Mouse (Mus musculus): ENCODE results near the gene Larp1. TPM values are rescaled to one million over a fixed set of nuclear protein-coding genes. Genes with fewer than 3 reads are reported as not detected.

The Larp1 gene
- total and polyA plus RNA-seq, 3 experiments = 73.9 to 2,325 (median 201) TPM

DNA sequence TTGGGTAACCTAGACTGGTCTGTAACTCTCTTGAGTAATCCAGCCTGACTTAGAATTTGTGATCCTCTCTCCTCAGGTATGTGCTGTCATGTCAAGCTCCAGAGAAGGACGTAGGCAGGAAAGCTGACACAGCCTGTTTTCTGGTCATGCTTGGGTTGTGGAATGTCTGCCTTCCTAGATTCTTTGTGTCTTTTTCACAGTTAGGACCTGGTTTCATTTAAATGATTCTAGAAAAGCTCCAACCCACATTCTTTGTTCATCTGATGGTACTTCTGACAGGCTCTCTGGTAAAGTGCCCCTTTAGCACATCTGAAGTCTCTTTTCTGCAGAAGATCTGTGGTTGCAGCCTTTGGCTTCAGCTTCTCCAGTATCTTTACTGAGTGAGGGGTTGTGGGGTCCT, 15.4 kb downstream of the Larp1 start:
- H3K27ac ChIP-seq (ENCODE audit: control insufficient read depth, low read depth, low read length) = peak overlapping the region; percentile 7; the same call in 1 of the 2 replicates
- H3K79me2 ChIP-seq (ENCODE audit: control insufficient read depth, insufficient read depth, low read length, poor library complexity) = peaks cover 92% of the 10 kb centered on the region
- TF ChIP-seq RCOR1 (IDR thresholded peaks at IDR 0.05; ENCODE audit: low read depth, low read length) (no peak), ZKSCAN1 (IDR thresholded peaks at IDR 0.05; ENCODE audit: low read depth, low read length) (no peak), TBP (IDR thresholded peaks at IDR 0.05; ENCODE audit: low read depth, low read length) (no peak), ZNF384 (IDR thresholded peaks at IDR 0.05; ENCODE audit: low read depth, low read length) (no peak), POLR2AphosphoS2 (IDR thresholded peaks at IDR 0.05; ENCODE audit: low read length) (no peak), UBTF (IDR thresholded peaks at IDR 0.05; ENCODE audit: borderline replicate concordance, insufficient read depth, low read depth, low read length) (no peak)
- peaks cover 26 to 32% of the 10 kb centered on the region in 2 experiments for H3K36me3 ChIP-seq (ENCODE audit: control insufficient read depth in 1 of 2, insufficient read depth in 2 of 2, low read length in 2 of 2)
- H3K4me1 ChIP-seq (ENCODE audit: control insufficient read depth in 1 of 2, insufficient read depth in 2 of 2, low read length in 2 of 2) = peaks cover 20 to 27% of the 10 kb centered on the region in 2 experiments
- DNase-seq (ENCODE audit: low read depth, low spot score) = no peak
- H3K9me3 ChIP-seq (replicated peaks; ENCODE audit: insufficient read depth, low read length) = no peaks in the 10 kb centered on the region
- H3K27me3 ChIP-seq (ENCODE audit: control insufficient read depth in 1 of 2, insufficient read depth in 2 of 2, low read length in 2 of 2) = no peaks in the 10 kb centered on the region
- H3K4me3 ChIP-seq (ENCODE audit: control insufficient read depth in 1 of 2, insufficient read depth in 1 of 2, low read depth in 2 of 2, low read length in 2 of 2) = no peak overlapping the region
- no peak overlapping the region for H3K9ac ChIP-seq (ENCODE audit: control insufficient read depth, low read depth, low read length, poor library complexity, severe bottlenecking)

DNA sequence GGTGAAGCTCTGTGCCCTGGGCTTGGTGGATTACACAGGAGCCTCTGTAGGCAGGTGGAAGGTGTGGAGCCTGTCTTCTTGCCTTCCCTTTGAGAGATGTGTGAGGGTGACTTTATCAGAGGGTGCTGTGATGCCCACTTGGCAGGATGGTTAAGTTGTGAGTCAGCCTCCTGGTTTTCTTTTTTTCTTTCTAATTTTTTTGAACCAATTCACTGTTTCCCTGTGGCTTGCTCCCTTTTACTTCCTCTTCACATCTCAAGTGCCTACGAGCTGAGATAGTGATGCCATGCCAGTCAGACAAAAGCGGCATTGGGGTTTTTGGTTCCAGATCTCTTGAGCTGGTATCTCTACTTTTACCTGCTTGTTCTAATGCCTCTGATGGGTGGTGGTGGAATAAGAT, 15.8 kb downstream of the Larp1 start:
- peaks cover 24 to 34% of the 10 kb centered on the region in 2 experiments for H3K36me3 ChIP-seq (ENCODE audit: control insufficient read depth in 1 of 2, insufficient read depth in 2 of 2, low read length in 2 of 2)
- peaks cover 20 to 27% of the 10 kb centered on the region in 2 experiments for H3K4me1 ChIP-seq (ENCODE audit: control insufficient read depth in 1 of 2, insufficient read depth in 2 of 2, low read length in 2 of 2)
- DNase-seq (ENCODE audit: low read depth, low spot score) = peak; percentile 64
- no peak overlapping the region for H3K9ac ChIP-seq (ENCODE audit: control insufficient read depth, low read depth, low read length, poor library complexity, severe bottlenecking)
- no peak overlapping the region for H3K4me3 ChIP-seq (ENCODE audit: control insufficient read depth in 1 of 2, insufficient read depth in 1 of 2, low read depth in 2 of 2, low read length in 2 of 2)
- H3K27ac ChIP-seq (ENCODE audit: control insufficient read depth, low read depth, low read length) = peak overlapping the region; percentile 7; the same call in 1 of the 2 replicates
- no peak for TF ChIP-seq TAL1 (IDR thresholded peaks at IDR 0.05; ENCODE audit: low read length)
- TF ChIP-seq MEF2A (IDR thresholded peaks at IDR 0.05; ENCODE audit: extremely low read depth, insufficient replicate concordance, low read depth, low read length, poor library complexity, severe bottlenecking) = no peak
- peak; percentile 13; the same call in 1 of the 2 replicates for TF ChIP-seq SIN3A (IDR thresholded peaks at IDR 0.05; ENCODE audit: low read length)
- TF ChIP-seq GATA1 (IDR thresholded peaks at IDR 0.05; ENCODE audit: low read depth, low read length) = 0 out of 2 replicates have a peak, but pooled peaks have one; percentile 4
- TF ChIP-seq JUND (IDR thresholded peaks at IDR 0.05; ENCODE audit: low read depth, low read length) = no peak
- peaks cover 92% of the 10 kb centered on the region for H3K79me2 ChIP-seq (ENCODE audit: control insufficient read depth, insufficient read depth, low read length, poor library complexity)
- H3K9me3 ChIP-seq (replicated peaks; ENCODE audit: insufficient read depth, low read length) = no peaks in the 10 kb centered on the region
- H3K27me3 ChIP-seq (ENCODE audit: control insufficient read depth in 1 of 2, insufficient read depth in 2 of 2, low read length in 2 of 2) = no peaks in the 10 kb centered on the region

DNA sequence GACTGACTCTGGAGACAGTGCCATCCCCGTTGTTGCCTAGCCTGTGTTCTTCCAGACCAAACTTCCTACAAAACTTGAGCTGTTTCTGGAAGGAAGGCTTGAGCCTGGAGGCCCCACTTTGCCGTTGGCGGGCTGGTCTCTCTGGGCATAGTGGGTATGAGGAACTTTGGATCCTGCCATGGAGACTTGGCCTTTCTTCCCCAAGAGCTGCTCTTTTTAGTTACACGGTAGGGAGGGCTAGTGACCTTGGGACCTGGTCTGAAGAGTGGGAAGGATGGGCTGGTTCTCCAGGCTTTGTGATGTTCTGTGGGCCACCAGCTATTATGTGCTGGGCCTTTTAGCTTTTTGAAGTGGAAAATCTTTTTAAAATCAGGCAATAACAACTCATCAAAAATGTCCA, 17.0 kb downstream of the Larp1 start:
- no peak overlapping the region for H3K4me3 ChIP-seq (ENCODE audit: control insufficient read depth in 1 of 2, insufficient read depth in 1 of 2, low read depth in 2 of 2, low read length in 2 of 2)
- no peak overlapping the region for H3K9ac ChIP-seq (ENCODE audit: control insufficient read depth, low read depth, low read length, poor library complexity, severe bottlenecking)
- H3K4me1 ChIP-seq (ENCODE audit: control insufficient read depth in 1 of 2, insufficient read depth in 2 of 2, low read length in 2 of 2) = peaks cover 20 to 23% of the 10 kb centered on the region in 2 experiments
- TF ChIP-seq TBP (IDR thresholded peaks at IDR 0.05; ENCODE audit: low read depth, low read length) (no peak), USF1 (IDR thresholded peaks at IDR 0.05; ENCODE audit: low read depth, low read length) (no peak), CTCF (IDR thresholded peaks at IDR 0.05 in 2 of 3, conservative IDR thresholded peaks at IDR 0.05 in 1 of 3; ENCODE audit: control insufficient read depth in 1 of 3, insufficient read depth in 1 of 3, low read depth in 2 of 3, low read length in 3 of 3, poor library complexity in 1 of 3, severe bottlenecking in 1 of 3) (no peak), MEF2A (IDR thresholded peaks at IDR 0.05; ENCODE audit: extremely low read depth, insufficient replicate concordance, low read depth, low read length, poor library complexity, severe bottlenecking) (no peak), NELFE (IDR thresholded peaks at IDR 0.05; ENCODE audit: low read depth, low read length) (no peak), EP300 (IDR thresholded peaks at IDR 0.05; ENCODE audit: low read depth in 1 of 2, low read length in 2 of 2) (no peak), NRF1 (IDR thresholded peaks at IDR 0.05; ENCODE audit: insufficient read depth, low read depth, low read length, poor library complexity, severe bottlenecking) (no peak), MYB (IDR thresholded peaks at IDR 0.05; ENCODE audit: low read depth, low read length) (no peak), RCOR1 (IDR thresholded peaks at IDR 0.05; ENCODE audit: low read depth, low read length) (no peak), E2F4 (IDR thresholded peaks at IDR 0.05; ENCODE audit: borderline replicate concordance, low read depth, low read length) (no peak), HCFC1 (IDR thresholded peaks at IDR 0.05; ENCODE audit: low read depth, low read length) (no peak), TCF12 (IDR thresholded peaks at IDR 0.05; ENCODE audit: low read depth, low read length) (no peak), ZKSCAN1 (IDR thresholded peaks at IDR 0.05; ENCODE audit: low read depth, low read length) (no peak), ZNF384 (IDR thresholded peaks at IDR 0.05; ENCODE audit: low read depth, low read length) (no peak), MAX (IDR thresholded peaks at IDR 0.05; ENCODE audit: low read length) (no peak), SIN3A (IDR thresholded peaks at IDR 0.05; ENCODE audit: low read length) (no peak), ZC3H11A (IDR thresholded peaks at IDR 0.05; ENCODE audit: low read depth, low read length) (no peak)
- H3K36me3 ChIP-seq (ENCODE audit: control insufficient read depth in 1 of 2, insufficient read depth in 2 of 2, low read length in 2 of 2) = peaks cover 22 to 31% of the 10 kb centered on the region in 2 experiments
- no peaks in the 10 kb centered on the region for H3K27me3 ChIP-seq (ENCODE audit: control insufficient read depth in 1 of 2, insufficient read depth in 2 of 2, low read length in 2 of 2)
- DNase-seq (ENCODE audit: low read depth, low spot score) = no peak
- no peaks in the 10 kb centered on the region for H3K9me3 ChIP-seq (replicated peaks; ENCODE audit: insufficient read depth, low read length)
- H3K27ac ChIP-seq (ENCODE audit: control insufficient read depth, low read depth, low read length) = no peak overlapping the region
- peaks cover 92% of the 10 kb centered on the region for H3K79me2 ChIP-seq (ENCODE audit: control insufficient read depth, insufficient read depth, low read length, poor library complexity)
